Mouse (Mus musculus): ENCODE data around the gene Slc9a1. TPM values are rescaled to one million over a fixed set of nuclear protein-coding genes. Genes with fewer than 3 reads are reported as not detected.

The Slc9a1 gene
- polyA plus RNA-seq, 1 experiment from 2014 or later, result 4.9 TPM

GRCm38 (mm10) chr4:133347624-133348023 lies 21.9 kb upstream of the Slc9a1 start:
- Histone ChIP-seq H3K4me1 (peaks cover under 1% of the 10 kb centered on the region), H3K4me3 (no peak overlapping the region), H3K27me3 (replicated peaks) (peaks cover 18% of the 10 kb centered on the region), H3K27ac (no peak overlapping the region), H3K9me3 (replicated peaks) (no peaks in the 10 kb centered on the region), H3K9ac (no peak overlapping the region), H3K4me2 (no peak overlapping the region), H3K36me3 (no peaks in the 10 kb centered on the region)
- 50% methylated on average over 4 of the region's 4 CpGs for WGBS (ENCODE audit: insufficient replicate concordance)
- no peak for ATAC-seq

GRCm38 (mm10) chr4:133348051-133348775 lies 21.3 kb upstream of the Slc9a1 start:
- Histone ChIP-seq H3K4me2 (no peak overlapping the region), H3K9ac (no peak overlapping the region), H3K27me3 (replicated peaks) (peaks cover 12% of the 10 kb centered on the region), H3K36me3 (no peaks in the 10 kb centered on the region), H3K4me3 (no peak overlapping the region), H3K9me3 (replicated peaks) (no peaks in the 10 kb centered on the region), H3K4me1 (peaks cover 6% of the 10 kb centered on the region), H3K27ac (no peak overlapping the region)
- WGBS (ENCODE audit: insufficient replicate concordance), result 65% methylated on average over 5 of the region's 5 CpGs
- ATAC-seq, result no peak

GRCm38 (mm10) chr4:133352797-133353196 lies 16.7 kb upstream of the Slc9a1 start:
- 38% methylated on average over 10 of the region's 10 CpGs for WGBS (ENCODE audit: insufficient replicate concordance)
- H3K4me2 ChIP-seq, result peak overlapping the region; percentile 33
- H3K9me3 ChIP-seq (replicated peaks), result no peaks in the 10 kb centered on the region

GRCm38 (mm10) chr4:133353367-133354365 lies 15.8 kb upstream of the Slc9a1 start, which contains the start of gene Wdtc1:
Wdtc1 (minus strand) TSS chr4:133353481.
- 0 out of 2 replicates have a peak within 1 kb of the TSS, but pooled peaks have one; percentile 5 for H3K4me3 ChIP-seq
- no peaks in the 10 kb centered on the region for H3K36me3 ChIP-seq
- H3K9me3 ChIP-seq (replicated peaks), result no peaks in the 10 kb centered on the region
- WGBS (ENCODE audit: insufficient replicate concordance), result 66% methylated on average over 23 of the region's 23 CpGs
- peaks cover 15% of the 10 kb centered on the region for H3K4me1 ChIP-seq
- H3K27ac ChIP-seq, result peak within 1 kb of the TSS; percentile 8; the same call in 1 of the 2 replicates
- peak; percentile 81 for ATAC-seq
- no peaks in the 10 kb centered on the region for H3K27me3 ChIP-seq (replicated peaks)
- H3K4me2 ChIP-seq, result peak within 1 kb of the TSS; percentile 33
- no peak within 1 kb of the TSS for H3K9ac ChIP-seq

More at GRCm38 (mm10) chr4:133352797-133353196, 16.7 kb upstream of the Slc9a1 start:
- Histone ChIP-seq H3K4me3 (0 out of 2 replicates have a peak overlapping the region, but pooled peaks have one; percentile 5), H3K36me3 (no peaks in the 10 kb centered on the region), H3K9ac (no peak overlapping the region), H3K27me3 (replicated peaks) (no peaks in the 10 kb centered on the region), H3K4me1 (peaks cover 15% of the 10 kb centered on the region), H3K27ac (no peak overlapping the region)
- peak; percentile 61; the same call in 1 of the 2 replicates for ATAC-seq

GRCm38 (mm10) chr4:133354641-133355040 lies 14.9 kb upstream of the Slc9a1 start:
- Histone ChIP-seq H3K27me3 (replicated peaks) (no peaks in the 10 kb centered on the region), H3K4me3 (no peak overlapping the region), H3K4me2 (no peak overlapping the region), H3K9ac (no peak overlapping the region), H3K36me3 (no peaks in the 10 kb centered on the region), H3K4me1 (peaks cover 15% of the 10 kb centered on the region), H3K9me3 (replicated peaks) (no peaks in the 10 kb centered on the region), H3K27ac (no peak overlapping the region)
- no peak for ATAC-seq
- WGBS (ENCODE audit: insufficient replicate concordance), result 83% methylated on average over 6 of the region's 6 CpGs

GRCm38 (mm10) chr4:133370298-133371274 lies 1.1 kb downstream of the Slc9a1 start:
- 48% methylated on average over 22 of the region's 22 CpGs for WGBS (ENCODE audit: insufficient replicate concordance)
- H3K9ac ChIP-seq, result peak overlapping the region; percentile 91
- H3K36me3 ChIP-seq, result peaks cover 13% of the 10 kb centered on the region
- H3K4me1 ChIP-seq, result peaks cover 60% of the 10 kb centered on the region
- H3K27me3 ChIP-seq (replicated peaks), result no peaks in the 10 kb centered on the region
- 0 out of 2 replicates have a peak, but pooled peaks cover 5% of the 10 kb centered on the region for H3K9me3 ChIP-seq (replicated peaks)
- ATAC-seq, result no peak
- peak overlapping the region; percentile 90 for H3K4me3 ChIP-seq
- peak overlapping the region; percentile 93 for H3K4me2 ChIP-seq
- peak overlapping the region; percentile 80 for H3K27ac ChIP-seq

- WGBS (ENCODE audit: insufficient replicate concordance), result 32% methylated on average over 7 of the region's 7 CpGs
- peaks cover 13% of the 10 kb centered on the region for H3K36me3 ChIP-seq
- H3K4me3 ChIP-seq, result peak overlapping the region; percentile 90
- H3K27me3 ChIP-seq (replicated peaks), result no peaks in the 10 kb centered on the region
- 0 out of 2 replicates have a peak, but pooled peaks cover 5% of the 10 kb centered on the region for H3K9me3 ChIP-seq (replicated peaks)
- peak overlapping the region; percentile 93 for H3K4me2 ChIP-seq
- H3K4me1 ChIP-seq, result peaks cover 72% of the 10 kb centered on the region
- peak overlapping the region; percentile 91 for H3K9ac ChIP-seq
- peak overlapping the region; percentile 66 for H3K27ac ChIP-seq
- ATAC-seq, result no peak
These were observed 2.2 kb downstream of the Slc9a1 start for GRCm38 (mm10) chr4:133371621-133372277.

- peak overlapping the region; percentile 66 for H3K27ac ChIP-seq
- peak overlapping the region; percentile 91 for H3K9ac ChIP-seq
- H3K36me3 ChIP-seq, result peaks cover 13% of the 10 kb centered on the region
- WGBS (ENCODE audit: insufficient replicate concordance), result 45% methylated on average over 6 of the region's 6 CpGs
- H3K4me1 ChIP-seq, result peaks cover 77% of the 10 kb centered on the region
- H3K9me3 ChIP-seq (replicated peaks), result no peaks in the 10 kb centered on the region
- no peaks in the 10 kb centered on the region for H3K27me3 ChIP-seq (replicated peaks)
- peak overlapping the region; percentile 90 for H3K4me3 ChIP-seq
- H3K4me2 ChIP-seq, result peak overlapping the region; percentile 93
- no peak for ATAC-seq
These were observed 2.8 kb downstream of the Slc9a1 start for GRCm38 (mm10) chr4:133372278-133372665.

- Histone ChIP-seq H3K27ac (peak overlapping the region; percentile 66; the same call in 1 of the 2 replicates), H3K4me3 (no peak overlapping the region), H3K4me2 (peak overlapping the region; percentile 93)
These were observed 4.5 kb downstream of the Slc9a1 start for GRCm38 (mm10) chr4:133374011-133374410.

GRCm38 (mm10) chr4:133375812-133376577 lies 6.5 kb downstream of the Slc9a1 start:
- Histone ChIP-seq H3K4me1 (peaks cover 99% of the 10 kb centered on the region), H3K9ac (peak overlapping the region; percentile 35), H3K4me2 (peak overlapping the region; percentile 40), H3K27me3 (replicated peaks) (no peaks in the 10 kb centered on the region), H3K9me3 (replicated peaks) (no peaks in the 10 kb centered on the region), H3K36me3 (peaks cover 13% of the 10 kb centered on the region), H3K27ac (peak overlapping the region; percentile 68), H3K4me3 (no peak overlapping the region)
- WGBS (ENCODE audit: insufficient replicate concordance), result 38% methylated on average over 10 of the region's 10 CpGs
- ATAC-seq, result peak; percentile 31; the same call in 1 of the 2 replicates

More at GRCm38 (mm10) chr4:133374011-133374410, 4.5 kb downstream of the Slc9a1 start:
- Histone ChIP-seq H3K27me3 (replicated peaks) (no peaks in the 10 kb centered on the region), H3K36me3 (peaks cover 13% of the 10 kb centered on the region), H3K4me1 (peaks cover 93% of the 10 kb centered on the region), H3K9ac (peak overlapping the region; percentile 91), H3K9me3 (replicated peaks) (no peaks in the 10 kb centered on the region)
- ATAC-seq, result no peak
- WGBS (ENCODE audit: insufficient replicate concordance), result 68% methylated on average over 4 of the region's 4 CpGs

All from liver, embryonic 12.5 days (tissue).